Mouse (Mus musculus) kidney, adult 2 months (tissue): ENCODE measurements around the gene Gtf2h5. TPM values are rescaled to one million over a fixed set of nuclear protein-coding genes. Genes with fewer than 3 reads are reported as not detected.

Source experiments
- DNase-seq: peaks from one replicate; pipeline ENCODE4 v3.0.0; 2021
- H3K27ac ChIP-seq: fragments of 200-500 bp; 2 replicates; pipeline ENCODE4 v1.5.1; 2012; ENCODE audit warnings: low read depth, low read length, control low read depth, inconsistent platforms; ENCODE audit not compliant: insufficient read depth
- H3K27me3 ChIP-seq: fragments of 200-500 bp; replicated peaks from 2 replicates; pipeline ENCODE4 v1.6.1; 2012; ENCODE audit warnings: mild to moderate bottlenecking, moderate library complexity, low read length, inconsistent platforms; ENCODE audit not compliant: control insufficient read depth, insufficient read depth
- H3K36me3 ChIP-seq: fragments of 200-500 bp; 2 replicates; pipeline ENCODE4 v1.6.1; 2012; ENCODE audit warnings: mild to moderate bottlenecking, moderate library complexity, low read length, inconsistent platforms; ENCODE audit not compliant: control insufficient read depth, insufficient read depth
- H3K4me1 ChIP-seq: fragments of 200-500 bp; 2 replicates; pipeline ENCODE4 v1.6.1; 2011; ENCODE audit warnings: low read length; ENCODE audit not compliant: control insufficient read depth, insufficient read depth
- H3K4me3 ChIP-seq: fragments of 200-500 bp; 2 replicates; pipeline ENCODE4 v1.5.1; 2011; ENCODE audit warnings: mild to moderate bottlenecking, low read depth, low read length, control low read depth; ENCODE audit not compliant: insufficient read depth
- CTCF ChIP-seq: fragments of 200-500 bp; conservative IDR thresholded peaks from 2 replicates; pipeline ENCODE4 v1.5.1; 2011; ENCODE audit warnings: low read depth, mild to moderate bottlenecking, control low read depth, low read length, moderate library complexity, mixed read lengths; ENCODE audit not compliant: insufficient read depth, insufficient read length
- POLR2A ChIP-seq: fragments of 200-500 bp; IDR thresholded peaks from one replicate; pipeline ENCODE4 v1.6.1; 2011; ENCODE audit warnings: low read depth, low read length, control low read depth
- WGBS: fragments of 180-500 bp; shearing (Covaris S2); methylation state at CpG from one replicate; pipeline ENCODE4 v1.1.7; 2018; 5-methylcytosine and 5-hydroxymethylcytosine counted together
- polyA plus RNA-seq: library from polyadenylated mRNA; depleted of rRNA; stranded (reverse); fragments of >200 nt; gene quantifications from 2 replicates; pipeline ENCODE4 v1.2.3, GENCODE M21; 2012; rRNA removed

The Gtf2h5 gene
- 25.4 and 39.5 TPM in 2 replicates for polyA plus RNA-seq

DNA sequence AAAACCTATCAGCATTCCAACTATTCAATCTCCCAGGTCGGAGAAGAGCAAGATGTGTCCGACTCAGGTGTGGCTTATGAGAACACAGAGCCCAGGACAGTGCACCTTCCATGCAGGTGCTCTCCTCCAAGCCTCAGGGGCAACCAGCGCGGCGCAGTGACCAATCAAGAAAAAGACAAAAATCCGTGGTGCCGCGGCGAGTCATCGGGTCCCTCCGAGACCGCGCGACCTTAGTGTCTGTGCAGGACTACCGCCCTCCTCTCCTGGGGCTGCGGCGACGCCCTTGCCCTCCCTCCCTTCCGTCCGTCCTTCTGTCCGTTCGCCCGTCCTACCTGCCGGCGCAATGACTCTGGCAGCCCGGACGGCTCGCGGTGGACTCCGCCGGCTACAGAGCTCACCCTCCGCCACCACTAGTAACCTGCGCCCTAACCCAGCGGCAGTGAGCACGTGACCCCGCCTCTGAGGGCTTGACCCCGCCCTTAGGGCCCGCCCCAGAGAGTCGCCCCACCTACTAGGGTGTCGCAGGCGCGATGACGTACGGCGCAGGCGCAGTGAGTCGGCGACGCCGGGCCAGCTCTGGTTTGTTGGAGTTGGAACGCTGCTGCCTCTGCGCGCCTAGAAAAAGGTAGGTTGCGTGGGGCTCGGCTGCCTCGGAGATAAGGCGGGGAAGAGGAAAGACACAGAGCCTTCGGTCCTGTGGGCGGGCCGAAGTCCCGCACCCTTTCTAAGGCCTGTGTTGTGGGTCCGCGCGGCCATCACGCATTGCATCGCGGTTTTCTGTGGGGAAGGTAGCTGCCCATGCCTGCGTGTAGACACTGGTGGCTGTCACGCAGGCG, at the start of gene Gtf2h5, which contains the start of gene Serac1:
Gene Gtf2h5 (plus strand): TSS at position 500 of the 836 bp plus-strand sequence.
Gene Serac1 (minus strand): TSS at position 455 of the 836 bp plus-strand sequence.
- peak; percentile 99 for DNase-seq
- WGBS, result under 1% methylated on average over 69 of the region's 70 CpGs
- peak within 1 kb of the TSS; percentile 85 for H3K4me3 ChIP-seq
- H3K27me3 ChIP-seq, result no peaks in the 10 kb centered on the region
- peak; percentile 42 for TF ChIP-seq POLR2A
- TF ChIP-seq CTCF, result no peak
- H3K4me1 ChIP-seq, result no peaks in the 10 kb centered on the region
- no peaks in the 10 kb centered on the region for H3K36me3 ChIP-seq
- H3K27ac ChIP-seq, result peak within 1 kb of the TSS; percentile 61

DNA sequence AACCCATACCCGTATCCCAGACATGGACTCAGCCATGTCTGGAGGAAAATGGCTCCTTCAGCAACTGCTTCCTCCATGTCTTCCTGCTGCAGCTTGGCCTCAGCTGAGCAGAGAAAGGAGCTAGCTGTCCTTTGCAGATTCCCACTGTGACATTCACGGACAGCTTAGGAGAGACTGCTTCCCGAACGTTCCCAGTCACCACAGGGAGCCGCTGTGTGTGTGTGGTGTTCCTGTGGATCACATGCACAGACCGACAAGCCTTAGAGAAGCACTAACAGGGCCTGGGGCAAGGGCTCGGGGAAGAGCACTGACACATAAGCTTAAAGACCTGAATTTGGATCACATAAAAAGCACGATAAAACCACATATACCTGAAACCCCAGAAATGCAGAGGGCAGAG, 43.9 kb upstream of the Gtf2h5 start:
- Histone ChIP-seq H3K4me1 (no peaks in the 10 kb centered on the region), H3K27ac (no peak overlapping the region), H3K27me3 (no peaks in the 10 kb centered on the region), H3K4me3 (no peak overlapping the region), H3K36me3 (no peaks in the 10 kb centered on the region)
- 78% methylated on average over 8 of the region's 8 CpGs for WGBS
- DNase-seq, result no peak
- no peak for TF ChIP-seq POLR2A
- TF ChIP-seq CTCF, result no peak

- Histone ChIP-seq H3K4me1 (no peaks in the 10 kb centered on the region), H3K27ac (no peak overlapping the region), H3K27me3 (no peaks in the 10 kb centered on the region), H3K4me3 (no peak overlapping the region), H3K36me3 (no peaks in the 10 kb centered on the region)
- no peak for TF ChIP-seq CTCF
- TF ChIP-seq POLR2A, result no peak
- DNase-seq, result peak; percentile 82
- WGBS, result 66% methylated on average over 8 of the region's 8 CpGs
These were observed 43.1 kb upstream of the Gtf2h5 start for GRCm38 (mm10) chr17:6036458-6036857.

DNA sequence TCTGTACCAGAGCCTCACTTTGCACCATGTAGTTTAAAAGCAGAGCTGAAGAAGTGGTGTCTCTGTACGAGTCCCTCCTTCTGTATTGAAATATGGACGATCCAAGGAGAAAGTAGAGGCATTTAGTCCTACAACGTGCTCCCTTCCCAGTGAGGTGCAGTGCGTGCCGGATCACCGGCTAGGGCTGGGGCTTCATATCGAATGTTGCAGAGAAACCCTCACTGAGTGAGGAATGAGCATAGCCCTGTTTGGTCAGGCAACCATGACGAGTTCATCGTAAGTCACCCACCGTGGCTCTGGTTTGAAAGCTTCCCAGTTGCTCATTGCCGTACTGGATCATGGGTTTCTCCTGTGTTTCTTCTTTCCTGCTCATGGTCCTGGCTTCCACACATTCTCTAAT, 42.7 kb upstream of the Gtf2h5 start:
- Histone ChIP-seq H3K4me1 (no peaks in the 10 kb centered on the region), H3K27me3 (no peaks in the 10 kb centered on the region), H3K36me3 (no peaks in the 10 kb centered on the region), H3K27ac (no peak overlapping the region), H3K4me3 (no peak overlapping the region)
- TF ChIP-seq POLR2A, result no peak
- no peak for TF ChIP-seq CTCF
- WGBS, result 34% methylated on average over 11 of the region's 11 CpGs
- no peak for DNase-seq

- Histone ChIP-seq H3K4me3 (no peak overlapping the region), H3K36me3 (no peaks in the 10 kb centered on the region), H3K27me3 (no peaks in the 10 kb centered on the region), H3K4me1 (no peaks in the 10 kb centered on the region), H3K27ac (no peak overlapping the region)
- TF ChIP-seq POLR2A (no peak), CTCF (no peak)
- 84% methylated on average over 10 of the region's 10 CpGs for WGBS
- DNase-seq, result no peak
These were observed 42.1 kb upstream of the Gtf2h5 start for GRCm38 (mm10) chr17:6037507-6037906.

GRCm38 (mm10) chr17:6052801-6053200, 26.8 kb upstream of the Gtf2h5 start:
- H3K27ac ChIP-seq, result no peak overlapping the region
- peaks cover 3% of the 10 kb centered on the region; the same call in 1 of the 2 replicates for H3K4me1 ChIP-seq
- no peaks in the 10 kb centered on the region; the same call in 1 of the 2 replicates for H3K36me3 ChIP-seq
- no peak for DNase-seq
- no peaks in the 10 kb centered on the region for H3K27me3 ChIP-seq
- no peak overlapping the region for H3K4me3 ChIP-seq
- TF ChIP-seq POLR2A, result no peak
- TF ChIP-seq CTCF, result no peak
- WGBS, result 88% methylated on average over 4 of the region's 4 CpGs

DNA sequence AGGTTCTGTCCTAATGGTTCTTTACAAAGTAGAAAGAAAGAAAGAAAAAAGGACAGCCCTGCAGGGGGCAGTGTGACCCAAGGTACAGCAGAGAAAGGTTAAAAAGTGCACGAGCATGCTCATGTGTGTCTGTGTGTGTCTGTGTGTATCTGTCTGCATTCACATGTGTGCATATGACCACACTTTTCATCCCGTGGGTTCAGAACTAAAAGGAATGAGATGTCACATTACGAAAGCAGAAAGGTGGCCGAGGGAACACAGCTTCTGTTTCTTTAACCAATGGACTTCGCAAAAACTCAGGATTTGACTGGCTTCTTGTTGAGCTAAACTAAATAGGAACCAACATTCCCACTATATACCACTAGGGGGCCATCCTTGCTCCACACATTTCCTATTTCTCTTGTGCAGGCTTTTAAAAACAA, 24.6 kb upstream of the Gtf2h5 start:
- WGBS, result 24% methylated on average over 5 of the region's 5 CpGs
- peak; percentile 71 for DNase-seq

More for the DNA sequence above, 24.6 kb upstream of the Gtf2h5 start:
- Histone ChIP-seq H3K27me3 (no peaks in the 10 kb centered on the region), H3K36me3 (no peaks in the 10 kb centered on the region), H3K4me1 (peaks cover 3% of the 10 kb centered on the region; the same call in 1 of the 2 replicates), H3K4me3 (no peak overlapping the region), H3K27ac (no peak overlapping the region)
- TF ChIP-seq POLR2A (no peak), CTCF (peak; percentile 54)
